Mouse (Mus musculus) fibroblast of lung, adult 2 months (primary cell): ENCODE results near the gene Setd6.

ENCODE experiments used
- DNase-seq: peaks from one replicate; pipeline ENCODE4 v3.0.0-alpha.2; 2011; ENCODE audit warnings: low read depth

Setd6 gene

DNA sequence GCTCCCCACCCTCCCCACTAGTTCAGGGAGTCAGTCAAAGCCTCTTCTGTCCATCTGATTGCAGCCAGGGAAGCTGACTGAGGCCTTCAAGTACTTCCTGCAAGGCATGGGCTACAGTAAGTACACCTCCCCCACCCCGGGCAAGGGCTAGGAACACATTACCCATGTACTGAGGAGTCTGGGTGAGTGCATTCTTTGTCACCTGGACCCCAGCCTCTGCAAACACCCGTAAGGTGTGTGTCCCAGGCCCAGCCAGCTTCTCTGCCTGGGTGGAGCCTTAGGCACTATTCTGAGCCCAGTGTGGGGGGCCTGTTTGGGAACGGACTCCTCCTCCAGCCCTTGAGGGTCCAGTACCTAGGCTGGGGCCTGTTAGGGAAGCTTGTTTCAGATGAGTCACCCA, 4.7 kb upstream of the Setd6 start:
- DNase-seq: no peak

- DNase-seq: no peak
Measured at GRCm38 (mm10) chr8:95712395-95712794, 3.3 kb upstream of the Setd6 start.

DNA sequence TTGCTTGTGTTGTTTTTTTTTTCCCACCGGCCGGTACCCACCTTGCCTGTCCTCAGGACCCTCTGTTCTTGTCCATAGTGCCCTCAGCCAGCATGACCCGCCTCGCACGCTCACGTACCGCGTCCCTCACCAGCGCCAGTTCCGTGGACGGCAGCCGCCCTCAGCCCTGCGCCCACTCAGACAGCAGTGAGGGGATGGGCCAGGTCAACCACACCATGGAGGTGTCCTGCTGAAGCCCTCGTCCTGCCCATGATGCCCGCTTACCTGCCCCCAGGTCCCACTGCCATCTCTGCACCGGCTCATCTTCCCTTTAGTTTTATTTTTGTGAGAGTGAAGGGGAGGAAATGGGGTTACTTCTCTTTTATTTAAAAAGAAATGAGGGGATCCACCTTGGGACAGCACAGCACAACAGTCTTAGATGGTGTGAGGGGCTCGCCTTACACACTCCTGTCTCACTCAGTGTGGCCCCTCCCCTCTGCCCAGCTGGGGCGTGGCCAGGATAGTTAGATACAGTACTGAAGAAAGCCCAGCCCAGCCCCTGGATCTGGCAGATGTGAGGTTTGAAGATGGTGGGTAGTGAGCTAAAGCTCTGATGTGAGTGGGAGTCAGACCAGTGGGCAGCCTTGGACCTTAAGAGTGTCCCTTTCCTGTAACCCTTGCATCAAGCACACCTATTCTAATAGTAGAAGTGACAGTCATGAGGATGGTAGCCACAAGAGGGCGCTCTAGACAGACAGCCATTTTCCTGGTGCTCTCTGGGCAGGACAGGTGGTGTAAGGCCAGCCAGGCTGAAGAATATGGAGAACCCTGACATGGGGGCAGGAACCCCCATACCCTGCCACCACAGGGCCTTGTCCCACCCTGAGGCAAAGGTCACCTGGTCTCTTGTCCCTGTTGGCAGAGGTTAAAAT, 2.3 kb upstream of the Setd6 start:
- DNase-seq: no peak

DNA sequence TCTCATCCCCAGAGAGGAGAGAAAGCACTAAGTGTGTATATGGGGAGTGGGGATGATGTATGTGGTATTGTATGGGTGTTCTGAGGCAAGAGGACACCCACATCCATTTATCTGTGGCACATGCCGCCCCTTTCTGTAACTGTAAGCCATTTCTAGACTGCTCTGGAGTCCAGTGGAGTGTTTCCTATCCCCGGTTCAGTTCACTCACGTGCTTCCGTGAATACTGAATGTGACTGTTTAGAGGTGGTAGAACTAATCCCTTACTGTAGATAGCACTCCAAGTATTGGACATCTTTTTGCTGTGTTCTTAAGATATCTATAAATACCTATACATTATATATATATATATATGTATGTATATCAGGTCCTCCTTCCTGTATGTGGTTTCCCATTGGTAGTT, 1.3 kb upstream of the Setd6 start:
- DNase-seq: no peak

GRCm38 (mm10) chr8:95714837-95715413, 756 bp upstream of the Setd6 start:
- DNase-seq: no peak

GRCm38 (mm10) chr8:95716546-95717335, 1.1 kb downstream of the Setd6 start:
- no peak for DNase-seq

DNA sequence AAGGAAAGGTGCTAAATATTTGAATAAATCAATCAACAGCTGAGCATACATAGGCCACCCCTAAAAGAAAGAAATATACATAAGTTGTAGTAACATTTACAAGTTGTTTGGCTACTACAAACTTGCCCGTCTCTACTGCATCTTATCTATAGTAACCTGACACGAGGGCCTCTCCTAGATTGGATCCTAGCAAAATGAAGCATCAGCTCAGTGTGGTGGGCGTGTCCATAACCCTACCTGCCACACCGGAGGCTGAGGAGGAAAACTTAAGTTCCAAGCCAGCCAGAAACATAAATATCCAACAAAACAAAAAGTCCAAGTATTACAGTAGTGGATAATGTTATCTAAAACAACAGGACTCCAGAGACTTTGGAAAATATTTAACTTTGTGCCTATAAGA, 11.9 kb downstream of the Setd6 start:
- no peak for DNase-seq

- DNase-seq: no peak
Measured at GRCm38 (mm10) chr8:95738596-95738995, 22.9 kb downstream of the Setd6 start.

GRCm38 (mm10) chr8:95741732-95742131, 26.1 kb downstream of the Setd6 start:
- no peak for DNase-seq

DNA sequence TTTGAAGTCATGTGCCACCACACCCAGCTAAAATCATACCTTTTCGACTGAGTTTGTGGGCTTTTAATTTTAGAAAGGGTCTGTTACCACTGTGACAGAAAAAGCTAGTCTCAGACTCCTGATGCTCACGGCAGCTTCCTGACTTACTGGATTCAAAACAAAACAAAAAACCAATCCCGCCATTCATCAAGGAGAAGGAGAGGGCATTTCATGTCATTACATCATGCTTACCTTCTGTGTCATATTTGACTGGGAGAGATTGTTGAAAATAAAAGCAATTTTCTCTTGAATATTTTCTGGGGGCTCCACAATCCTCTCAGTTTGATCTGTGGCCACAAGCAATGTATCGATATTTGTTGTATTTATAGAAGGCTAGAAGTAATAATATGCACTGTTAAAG, 32.3 kb downstream of the Setd6 start:
- DNase-seq: no peak

DNA sequence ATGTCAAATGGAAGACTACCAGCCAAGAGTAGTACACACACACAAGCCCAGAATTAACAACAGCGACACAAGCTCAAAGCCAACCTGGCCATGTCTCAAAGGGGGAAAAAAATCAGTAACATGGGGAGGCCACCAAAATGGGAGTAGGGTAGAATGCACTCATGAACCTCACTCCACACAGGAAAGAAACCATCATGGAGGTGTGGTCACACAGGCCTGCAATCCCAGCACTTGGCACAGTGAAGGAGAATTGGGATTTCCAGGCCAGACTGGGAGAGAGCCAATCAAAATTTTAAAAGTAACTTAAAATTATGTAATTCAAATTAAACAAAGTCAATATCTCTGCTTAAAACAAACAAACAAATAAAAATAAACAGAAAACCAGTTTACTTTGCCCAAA, 36.2 kb downstream of the Setd6 start:
- DNase-seq: no peak

GRCm38 (mm10) chr8:95760323-95760722, 44.6 kb downstream of the Setd6 start:
- DNase-seq: no peak

- no peak for DNase-seq
Measured at GRCm38 (mm10) chr8:95764133-95764532, 48.5 kb downstream of the Setd6 start.
